Mouse (Mus musculus) stomach, embryonic 15.5 days (tissue): Measurements from ENCODE around the gene Itgb4. TPM values are rescaled to one million over a fixed set of nuclear protein-coding genes. Genes with fewer than 3 reads are reported as not detected.
A peak's percentile ranks its signal among the peaks of the same experiment; 100 is the strongest.

Experiments used
- ATAC-seq: fragments of 200-750 bp; cut with Nextera tagmentation; 2 replicates; pipeline ENCODE4 v1.8.0; 2017; ENCODE audit warnings: low read depth, moderate number of reproducible peaks, moderate TSS enrichment; ENCODE audit not compliant: insufficient read depth, low FRiP score
- H3K27ac ChIP-seq: fragments of 300-500 bp; sonication (generic); 2 replicates; pipeline ENCODE4 v1.5.1; 2015; ENCODE audit warnings: mild to moderate bottlenecking, inconsistent platforms
- H3K27me3 ChIP-seq: fragments of 300-500 bp; sonication (generic); replicated peaks from 2 replicates; pipeline ENCODE4 v1.6.1; 2015; ENCODE audit warnings: inconsistent platforms
- H3K36me3 ChIP-seq: fragments of 300-500 bp; sonication (generic); 2 replicates; pipeline ENCODE4 v1.6.1; 2015; ENCODE audit warnings: inconsistent platforms
- H3K4me1 ChIP-seq: fragments of 300-500 bp; sonication (generic); 2 replicates; pipeline ENCODE4 v1.6.1; 2015; ENCODE audit warnings: inconsistent platforms
- H3K4me2 ChIP-seq: fragments of 300-500 bp; sonication (generic); 2 replicates; pipeline ENCODE4 v1.6.1; 2015; ENCODE audit warnings: mild to moderate bottlenecking, inconsistent platforms
- H3K4me3 ChIP-seq: fragments of 300-500 bp; sonication (generic); replicated peaks from 2 replicates; pipeline ENCODE4 v1.5.1; 2015; ENCODE audit warnings: inconsistent platforms
- H3K9ac ChIP-seq: fragments of 300-500 bp; sonication (generic); 2 replicates; pipeline ENCODE4 v1.6.1; 2015; ENCODE audit warnings: inconsistent platforms
- H3K9me3 ChIP-seq: fragments of 300-500 bp; sonication (generic); 2 replicates; pipeline ENCODE4 v1.6.1; 2016; ENCODE audit warnings: inconsistent platforms
- WGBS: fragments of 180-500 bp; shearing (Covaris S2); methylation state at CpG from one replicate; pipeline ENCODE4 v1.1.7; 2015; 5-methylcytosine and 5-hydroxymethylcytosine counted together
- polyA plus RNA-seq: library from polyadenylated mRNA; unstranded; fragments of >200 nt; fragmentation: Nextera tagmentation; extraction: Ambion mirVana; gene quantifications from 2 replicates; pipeline ENCODE4 v1.2.1, GENCODE M21; 2015

Gene Itgb4
- polyA plus RNA-seq, 1 experiment from 2014 or later: 13.5 TPM

- Histone ChIP-seq H3K4me1 (peaks cover 11% of the 10 kb centered on the region), H3K27me3 (no peaks in the 10 kb centered on the region), H3K27ac (no peak overlapping the region), H3K9me3 (no peaks in the 10 kb centered on the region), H3K36me3 (0 out of 2 replicates have a peak, but pooled peaks cover 7% of the 10 kb centered on the region), H3K9ac (no peak overlapping the region), H3K4me2 (no peak overlapping the region), H3K4me3 (no peak overlapping the region)
- WGBS: 84% methylated on average over 3 of the region's 3 CpGs
- ATAC-seq: no peak
These were observed 28.4 kb downstream of the Itgb4 start for GRCm38 (mm10) chr11:116002894-116003293.

GRCm38 (mm10) chr11:116004186-116004823 is 29.8 kb downstream of the Itgb4 start:
- peak overlapping the region; percentile 52 for H3K4me2 ChIP-seq
- H3K4me3 ChIP-seq: peak overlapping the region; percentile 38
- ATAC-seq: no peak
- no peak overlapping the region; the same call in 1 of the 2 replicates for H3K9ac ChIP-seq
- peaks cover 11% of the 10 kb centered on the region for H3K4me1 ChIP-seq
- H3K9me3 ChIP-seq: no peaks in the 10 kb centered on the region
- H3K27me3 ChIP-seq: no peaks in the 10 kb centered on the region
- 31% methylated on average over 8 of the region's 8 CpGs for WGBS
- H3K36me3 ChIP-seq: peaks cover 10% of the 10 kb centered on the region; the same call in 1 of the 2 replicates
- peak overlapping the region; percentile 62 for H3K27ac ChIP-seq

- WGBS: 6% methylated on average over 54 of the region's 54 CpGs
- Histone ChIP-seq H3K4me3 (peak overlapping the region; percentile 38), H3K4me2 (peak overlapping the region; percentile 52), H3K27ac (peak overlapping the region; percentile 62), H3K36me3 (peaks cover 11% of the 10 kb centered on the region; the same call in 1 of the 2 replicates), H3K9me3 (no peaks in the 10 kb centered on the region), H3K9ac (peak overlapping the region; percentile 4; the same call in 1 of the 2 replicates), H3K27me3 (no peaks in the 10 kb centered on the region), H3K4me1 (peaks cover 11% of the 10 kb centered on the region)
- ATAC-seq: peak; percentile 79
These were observed 30.6 kb downstream of the Itgb4 start for GRCm38 (mm10) chr11:116004840-116005700.

GRCm38 (mm10) chr11:116005701-116006419 is 31.4 kb downstream of the Itgb4 start:
- H3K9ac ChIP-seq: 0 out of 2 replicates have a peak overlapping the region, but pooled peaks have one; percentile 4
- WGBS: 63% methylated on average over 9 of the region's 9 CpGs
- H3K9me3 ChIP-seq: no peaks in the 10 kb centered on the region
- H3K4me3 ChIP-seq: no peak overlapping the region
- H3K27me3 ChIP-seq: no peaks in the 10 kb centered on the region
- H3K36me3 ChIP-seq: peaks cover 13% of the 10 kb centered on the region; the same call in 1 of the 2 replicates
- peak overlapping the region; percentile 62; the same call in 1 of the 2 replicates for H3K27ac ChIP-seq
- H3K4me2 ChIP-seq: peak overlapping the region; percentile 52
- peaks cover 12% of the 10 kb centered on the region for H3K4me1 ChIP-seq
- no peak; the same call in none of the 2 replicates for ATAC-seq

GRCm38 (mm10) chr11:116007095-116007850 is 32.8 kb downstream of the Itgb4 start:
- Histone ChIP-seq H3K27me3 (no peaks in the 10 kb centered on the region), H3K4me1 (peaks cover 18% of the 10 kb centered on the region), H3K4me3 (no peak overlapping the region), H3K9me3 (no peaks in the 10 kb centered on the region), H3K4me2 (no peak overlapping the region), H3K9ac (no peak overlapping the region), H3K36me3 (peaks cover 13% of the 10 kb centered on the region; the same call in 1 of the 2 replicates), H3K27ac (no peak overlapping the region)
- no peak for ATAC-seq
- WGBS: 85% methylated on average over 28 of the region's 28 CpGs

- no peaks in the 10 kb centered on the region for H3K27me3 ChIP-seq
These were observed 33.9 kb downstream of the Itgb4 start for GRCm38 (mm10) chr11:116008411-116008810.

GRCm38 (mm10) chr11:116008832-116009375 is 34.4 kb downstream of the Itgb4 start:
- no peak overlapping the region for H3K9ac ChIP-seq
- no peak overlapping the region for H3K4me3 ChIP-seq
- no peaks in the 10 kb centered on the region for H3K9me3 ChIP-seq
- no peak overlapping the region for H3K27ac ChIP-seq
- H3K27me3 ChIP-seq: no peaks in the 10 kb centered on the region
- no peak for ATAC-seq
- H3K36me3 ChIP-seq: peaks cover 13% of the 10 kb centered on the region; the same call in 1 of the 2 replicates
- H3K4me1 ChIP-seq: peaks cover 24% of the 10 kb centered on the region
- no peak overlapping the region for H3K4me2 ChIP-seq
- WGBS: 88% methylated on average over 13 of the region's 13 CpGs

More at GRCm38 (mm10) chr11:116008411-116008810, 33.9 kb downstream of the Itgb4 start:
- no peak overlapping the region for H3K4me3 ChIP-seq
- H3K36me3 ChIP-seq: peaks cover 13% of the 10 kb centered on the region; the same call in 1 of the 2 replicates
- peaks cover 24% of the 10 kb centered on the region for H3K4me1 ChIP-seq
- no peak for ATAC-seq
- no peaks in the 10 kb centered on the region for H3K9me3 ChIP-seq
- WGBS: 85% methylated on average over 11 of the region's 11 CpGs
- H3K4me2 ChIP-seq: no peak overlapping the region
- H3K27ac ChIP-seq: no peak overlapping the region
- no peak overlapping the region for H3K9ac ChIP-seq

- Histone ChIP-seq H3K27ac (no peak overlapping the region), H3K36me3 (peaks cover 13% of the 10 kb centered on the region; the same call in 1 of the 2 replicates), H3K9me3 (no peaks in the 10 kb centered on the region), H3K27me3 (no peaks in the 10 kb centered on the region), H3K4me1 (peaks cover 24% of the 10 kb centered on the region), H3K9ac (no peak overlapping the region), H3K4me3 (no peak overlapping the region), H3K4me2 (no peak overlapping the region)
- 91% methylated on average over 11 of the region's 11 CpGs for WGBS
- no peak for ATAC-seq
These were observed 35.2 kb downstream of the Itgb4 start for GRCm38 (mm10) chr11:116009661-116010060.

GRCm38 (mm10) chr11:116010146-116010545 is 35.6 kb downstream of the Itgb4 start:
- no peak for ATAC-seq
- H3K9ac ChIP-seq: no peak overlapping the region
- H3K4me2 ChIP-seq: no peak overlapping the region
- H3K4me3 ChIP-seq: no peak overlapping the region
- H3K4me1 ChIP-seq: peaks cover 24% of the 10 kb centered on the region
- peaks cover 13% of the 10 kb centered on the region; the same call in 1 of the 2 replicates for H3K36me3 ChIP-seq
- 93% methylated on average over 8 of the region's 8 CpGs for WGBS
- H3K27me3 ChIP-seq: no peaks in the 10 kb centered on the region
- H3K27ac ChIP-seq: no peak overlapping the region
- no peaks in the 10 kb centered on the region for H3K9me3 ChIP-seq

GRCm38 (mm10) chr11:116010948-116011347 is 36.4 kb downstream of the Itgb4 start:
- Histone ChIP-seq H3K4me2 (no peak overlapping the region), H3K9ac (no peak overlapping the region)

More at GRCm38 (mm10) chr11:116010948-116011347, 36.4 kb downstream of the Itgb4 start:
- Histone ChIP-seq H3K4me3 (0 out of 2 replicates have a peak overlapping the region, but pooled peaks have one; percentile 67), H3K36me3 (peaks cover 13% of the 10 kb centered on the region; the same call in 1 of the 2 replicates), H3K27ac (no peak overlapping the region), H3K4me1 (peaks cover 16% of the 10 kb centered on the region; the same call in 1 of the 2 replicates), H3K27me3 (no peaks in the 10 kb centered on the region), H3K9me3 (no peaks in the 10 kb centered on the region)
- 84% methylated on average over 5 of the region's 5 CpGs for WGBS
- ATAC-seq: no peak
